Mouse (Mus musculus) heart, embryonic 16.5 days (tissue): ENCODE results near the gene Lamtor4. TPM values are rescaled to one million over a fixed set of nuclear protein-coding genes. Genes with fewer than 3 reads are reported as not detected.

Experiments
- ATAC-seq: fragments of 200-750 bp; cut with Nextera tagmentation; replicated peaks from 2 replicates; pipeline ENCODE4 v1.8.0; 2017; ENCODE audit warnings: moderate number of reproducible peaks; ENCODE audit not compliant: insufficient read depth, low FRiP score; ENCODE audit errors: extremely low read depth
- H3K27ac ChIP-seq: fragments of 300-500 bp; sonication (generic); 2 replicates; pipeline ENCODE4 v1.5.1; 2014; ENCODE audit warnings: mild to moderate bottlenecking, low read length, control low read depth, moderate library complexity
- H3K27me3 ChIP-seq: fragments of 300-500 bp; sonication (generic); 2 replicates; pipeline ENCODE4 v1.6.1; 2014; ENCODE audit warnings: low read length, mixed read lengths; ENCODE audit not compliant: control insufficient read depth, insufficient read depth
- H3K36me3 ChIP-seq: fragments of 300-500 bp; sonication (generic); 2 replicates; pipeline ENCODE4 v1.6.1; 2014; ENCODE audit not compliant: control insufficient read depth, insufficient read depth
- H3K4me1 ChIP-seq: fragments of 300-500 bp; sonication (generic); 2 replicates; pipeline ENCODE4 v1.6.1; 2014; ENCODE audit warnings: low read length, mixed read lengths; ENCODE audit not compliant: control insufficient read depth, insufficient read depth
- H3K4me2 ChIP-seq: fragments of 300-500 bp; sonication (generic); 2 replicates; pipeline ENCODE4 v1.6.1; 2014; ENCODE audit warnings: low read depth, mild to moderate bottlenecking, control low read depth, low read length
- H3K4me3 ChIP-seq: fragments of 300-500 bp; sonication (generic); 2 replicates; pipeline ENCODE4 v1.5.1; 2014; ENCODE audit warnings: mild to moderate bottlenecking, control low read depth, low read length
- H3K9ac ChIP-seq: fragments of 300-500 bp; sonication (generic); 2 replicates; pipeline ENCODE4 v1.6.1; 2014; ENCODE audit warnings: low read length, control low read depth
- H3K9me3 ChIP-seq: fragments of 300-500 bp; sonication (generic); replicated peaks from 2 replicates; pipeline ENCODE4 v1.6.1; 2016; ENCODE audit warnings: low read length; ENCODE audit not compliant: control insufficient read depth
- WGBS: fragments of 180-500 bp; shearing (Covaris S2); extraction: QIAGEN DNeasy Blood & Tissue Kit; methylation state at CpG from one replicate; pipeline ENCODE4 v1.1.7; 2014; 5-methylcytosine and 5-hydroxymethylcytosine counted together
- polyA plus RNA-seq: library from polyadenylated mRNA; unstranded; fragments of >200 nt; fragmentation: Nextera tagmentation; extraction: Ambion mirVana; gene quantifications from 2 replicates; pipeline ENCODE4 v1.2.1, GENCODE M21; 2015

The Lamtor4 gene
- polyA plus RNA-seq, 1 experiment from 2014 or later, result 71.9 TPM

GRCm38 (mm10) chr5:138291638-138292037, 36.4 kb downstream of the Lamtor4 start:
- no peaks in the 10 kb centered on the region for H3K4me1 ChIP-seq
- H3K27ac ChIP-seq, result no peak overlapping the region
- no peak overlapping the region for H3K4me3 ChIP-seq
- no peak overlapping the region for H3K4me2 ChIP-seq
- H3K9ac ChIP-seq, result no peak overlapping the region
- H3K9me3 ChIP-seq, result peaks cover 2% of the 10 kb centered on the region
- no peaks in the 10 kb centered on the region for H3K27me3 ChIP-seq
- WGBS, result 73% methylated on average over 1 of the region's 1 CpGs
- no peaks in the 10 kb centered on the region for H3K36me3 ChIP-seq
- no peak for ATAC-seq

- no peak overlapping the region for H3K4me3 ChIP-seq
- no peak for ATAC-seq
- no peaks in the 10 kb centered on the region for H3K36me3 ChIP-seq
- H3K27me3 ChIP-seq, result no peaks in the 10 kb centered on the region
- H3K9ac ChIP-seq, result no peak overlapping the region
- H3K4me2 ChIP-seq, result no peak overlapping the region
- no peaks in the 10 kb centered on the region for H3K4me1 ChIP-seq
- H3K9me3 ChIP-seq, result no peaks in the 10 kb centered on the region
- no peak overlapping the region for H3K27ac ChIP-seq
Measured at GRCm38 (mm10) chr5:138294158-138294557, 38.9 kb downstream of the Lamtor4 start.

- no peaks in the 10 kb centered on the region for H3K9me3 ChIP-seq
- WGBS, result 70% methylated on average over 2 of the region's 2 CpGs
- H3K36me3 ChIP-seq, result no peaks in the 10 kb centered on the region
- H3K27me3 ChIP-seq, result no peaks in the 10 kb centered on the region
- H3K9ac ChIP-seq, result no peak overlapping the region
- no peak overlapping the region for H3K27ac ChIP-seq
- no peak for ATAC-seq
- no peak overlapping the region for H3K4me3 ChIP-seq
- no peak overlapping the region for H3K4me2 ChIP-seq
- no peaks in the 10 kb centered on the region for H3K4me1 ChIP-seq
Measured at GRCm38 (mm10) chr5:138299613-138300012, 44.3 kb downstream of the Lamtor4 start.

Other genes with a start within 250 kb of the Lamtor4 start
- not detected in 2 replicates for gene Smok3a, start 234.2 kb upstream of the Lamtor4 start, polyA plus RNA-seq
- not detected in 2 replicates for gene Smok3b, start 234.1 kb upstream of the Lamtor4 start, polyA plus RNA-seq
- not detected in 2 replicates for gene Smok3c, start 202.3 kb upstream of the Lamtor4 start, polyA plus RNA-seq
- gene Zkscan1, start 170.4 kb upstream of the Lamtor4 start, polyA plus RNA-seq, result 8.9 and 10.1 TPM in 2 replicates
- gene Zscan21, start 138.6 kb upstream of the Lamtor4 start, polyA plus RNA-seq, result 37.6 and 42.7 TPM in 2 replicates
- 11.5 and 12.0 TPM in 2 replicates for gene Zfp113, start 99.7 kb upstream of the Lamtor4 start, polyA plus RNA-seq
- gene Cops6, start 94.4 kb upstream of the Lamtor4 start, polyA plus RNA-seq, result 280 and 293 TPM in 2 replicates
- 11.6 and 13.0 TPM in 2 replicates for gene Ap4m1, start 83.5 kb upstream of the Lamtor4 start, polyA plus RNA-seq
- 113 and 126 TPM in 2 replicates for gene Mcm7, start 83.1 kb upstream of the Lamtor4 start, polyA plus RNA-seq
- gene Taf6, start 68.0 kb upstream of the Lamtor4 start, polyA plus RNA-seq, result 58.9 and 59.8 TPM in 2 replicates
- gene Cnpy4, start 68.0 kb upstream of the Lamtor4 start, polyA plus RNA-seq, result 22.3 and 23.8 TPM in 2 replicates
- 6.1 and 6.3 TPM in 2 replicates for gene Mblac1, start 61.2 kb upstream of the Lamtor4 start, polyA plus RNA-seq
- not detected in 2 replicates for gene Nxpe5, start 29.6 kb upstream of the Lamtor4 start, polyA plus RNA-seq
- 2.2 and 3.0 TPM in 2 replicates for gene BC037034, start 8.6 kb downstream of the Lamtor4 start, polyA plus RNA-seq
- gene Gal3st4, start 17.4 kb downstream of the Lamtor4 start, polyA plus RNA-seq, result 0.45 and 0.65 TPM in 2 replicates
- gene Gm43720, start 24.5 kb downstream of the Lamtor4 start, polyA plus RNA-seq, result 0.09 and 0.10 TPM in 2 replicates
- 5.7 and 7.7 TPM in 2 replicates for gene Gpc2, start 24.5 kb downstream of the Lamtor4 start, polyA plus RNA-seq
- 2.0 and 2.2 TPM in 2 replicates for gene Stag3, start 24.8 kb downstream of the Lamtor4 start, polyA plus RNA-seq
- gene Pvrig, start 86.5 kb downstream of the Lamtor4 start, polyA plus RNA-seq, result 0.14 and 0.17 TPM in 2 replicates
- gene Zfp157, start 186.0 kb downstream of the Lamtor4 start, polyA plus RNA-seq, result 19.9 and 21.3 TPM in 2 replicates